Mouse (Mus musculus): ENCODE measurements at regions not wholly inside any gene's neighbourhood (a gene's known extent, or its start where the extent isn't known, plus 50 kb on each side); places are given as distances from the start of the nearest gene placed in this dataset.

DNA sequence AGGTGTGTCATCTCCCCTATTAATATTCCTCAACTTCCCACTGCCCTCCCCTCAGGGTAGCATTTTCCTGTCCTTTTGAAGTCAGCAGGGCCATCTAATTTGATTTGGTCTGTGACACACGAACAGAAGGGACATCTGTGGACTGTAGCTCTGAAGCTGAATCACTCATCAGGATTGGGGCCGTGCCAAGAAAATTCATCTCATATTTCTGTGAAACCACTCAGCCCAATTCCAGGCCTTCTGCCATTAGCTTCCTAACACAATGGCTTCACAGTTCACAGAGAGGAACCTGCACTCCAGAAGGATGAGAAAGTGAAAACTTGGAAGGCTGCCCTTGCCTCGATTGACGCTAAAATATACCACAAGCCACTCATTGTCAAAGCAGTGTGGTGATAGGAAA lies 86.1 kb downstream of the Abhd5 start:
- Histone ChIP-seq H3K4me3 (replicated peaks; ENCODE audit: extremely low read depth, low read depth, low read length) (no peak overlapping the region), H3K4me1 (ENCODE audit: control insufficient read depth, insufficient read depth, low read length) (no peaks in the 10 kb centered on the region)
- 39% methylated on average over 4 of the region's 4 CpGs for WGBS
- no peak for TF ChIP-seq CTCF (IDR thresholded peaks at IDR 0.05; ENCODE audit: insufficient read depth, low read length)
- TF ChIP-seq POLR2A (IDR thresholded peaks at IDR 0.05; ENCODE audit: borderline replicate concordance, extremely low read depth, low read depth, low read length), result no peak
- no peak for DNase-seq

DNA sequence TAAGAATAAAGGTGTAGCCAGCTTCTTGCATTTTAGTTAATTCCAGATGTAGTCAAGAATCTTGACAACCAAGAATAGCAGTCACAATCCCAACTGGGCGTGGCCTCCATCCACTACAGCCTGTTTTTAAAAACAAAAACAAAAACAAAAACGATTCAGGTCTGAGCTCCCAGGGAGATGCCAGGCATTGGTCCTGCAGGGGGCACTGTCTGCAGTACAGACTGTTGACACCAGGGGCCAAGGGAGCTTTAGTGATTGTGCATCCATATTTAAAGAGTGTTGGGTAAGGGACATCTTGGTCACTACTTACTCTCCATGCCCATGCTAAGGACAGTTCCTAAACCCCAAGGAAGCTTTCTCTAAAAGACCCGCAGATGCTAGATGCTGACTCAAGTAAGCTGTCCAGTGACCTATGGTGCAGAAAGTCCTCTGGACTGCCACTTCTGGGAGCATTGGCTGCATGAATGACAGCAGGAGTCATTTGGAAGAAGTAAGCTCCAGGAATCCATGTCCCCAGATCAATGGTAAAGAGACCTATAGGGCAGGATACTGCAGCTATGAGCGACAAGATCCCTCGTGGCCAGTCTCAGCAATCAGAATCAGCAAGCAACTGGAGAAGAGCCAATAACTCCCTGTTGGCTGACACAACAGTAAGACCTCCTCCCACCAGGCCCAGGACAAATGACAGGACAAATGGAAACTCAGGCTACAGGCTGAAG lies 95.1 kb downstream of the Abhd5 start:
- 63% methylated on average over 5 of the region's 5 CpGs for WGBS
- no peaks in the 10 kb centered on the region for H3K4me1 ChIP-seq (ENCODE audit: control insufficient read depth, insufficient read depth, low read length)
- no peak overlapping the region for H3K4me3 ChIP-seq (replicated peaks; ENCODE audit: extremely low read depth, low read depth, low read length)
- no peak for DNase-seq
- TF ChIP-seq POLR2A (IDR thresholded peaks at IDR 0.05; ENCODE audit: borderline replicate concordance, extremely low read depth, low read depth, low read length) (no peak), CTCF (IDR thresholded peaks at IDR 0.05; ENCODE audit: insufficient read depth, low read length) (no peak)

- Histone ChIP-seq H3K4me3 (replicated peaks; ENCODE audit: extremely low read depth, low read depth, low read length) (no peak overlapping the region), H3K4me1 (ENCODE audit: control insufficient read depth, insufficient read depth, low read length) (no peaks in the 10 kb centered on the region)
- TF ChIP-seq POLR2A (IDR thresholded peaks at IDR 0.05; ENCODE audit: borderline replicate concordance, extremely low read depth, low read depth, low read length), result no peak
- TF ChIP-seq CTCF (IDR thresholded peaks at IDR 0.05; ENCODE audit: insufficient read depth, low read length), result no peak
- DNase-seq, result no peak
- 84% methylated on average over 7 of the region's 7 CpGs for WGBS
Measured at GRCm38 (mm10) chr9:122447568-122447967, 96.2 kb downstream of the Abhd5 start.

DNA sequence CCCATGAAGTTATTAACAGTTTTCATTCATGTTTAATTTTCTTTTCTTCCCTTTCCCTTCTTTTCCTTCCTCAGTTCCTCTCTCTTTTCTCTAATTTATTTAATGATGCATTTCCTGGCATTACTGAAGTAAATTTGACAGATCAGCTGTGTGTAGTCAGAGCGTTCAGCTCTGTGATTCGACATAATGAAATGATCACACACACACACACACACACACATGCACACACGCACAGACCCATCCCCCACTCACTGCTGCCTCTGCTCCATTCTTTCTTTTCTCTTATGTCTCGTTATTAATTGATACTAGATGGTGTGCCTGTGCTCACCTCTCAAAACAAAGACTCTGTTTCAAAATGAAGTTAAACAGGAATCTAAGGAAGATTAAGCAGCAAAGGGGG lies 96.9 kb downstream of the Abhd5 start:
- no peak for TF ChIP-seq CTCF (IDR thresholded peaks at IDR 0.05; ENCODE audit: insufficient read depth, low read length)
- TF ChIP-seq POLR2A (IDR thresholded peaks at IDR 0.05; ENCODE audit: borderline replicate concordance, extremely low read depth, low read depth, low read length), result no peak
- Histone ChIP-seq H3K4me1 (ENCODE audit: control insufficient read depth, insufficient read depth, low read length) (no peaks in the 10 kb centered on the region), H3K4me3 (replicated peaks; ENCODE audit: extremely low read depth, low read depth, low read length) (no peak overlapping the region)
- DNase-seq, result no peak
- WGBS, result 54% methylated on average over 4 of the region's 4 CpGs

GRCm38 (mm10) chr9:122450524-122450923 lies 99.1 kb downstream of the Abhd5 start:
- WGBS, result 77% methylated on average over 5 of the region's 5 CpGs
- Histone ChIP-seq H3K4me1 (ENCODE audit: control insufficient read depth, insufficient read depth, low read length) (no peaks in the 10 kb centered on the region), H3K4me3 (replicated peaks; ENCODE audit: extremely low read depth, low read depth, low read length) (no peak overlapping the region)
- TF ChIP-seq CTCF (IDR thresholded peaks at IDR 0.05; ENCODE audit: insufficient read depth, low read length) (no peak), POLR2A (IDR thresholded peaks at IDR 0.05; ENCODE audit: borderline replicate concordance, extremely low read depth, low read depth, low read length) (no peak)
- DNase-seq, result no peak

- Histone ChIP-seq H3K4me1 (ENCODE audit: control insufficient read depth, insufficient read depth, low read length) (no peaks in the 10 kb centered on the region), H3K4me3 (replicated peaks; ENCODE audit: extremely low read depth, low read depth, low read length) (no peak overlapping the region)
- DNase-seq, result no peak
- WGBS, result 63% methylated on average over 8 of the region's 8 CpGs
- no peak for TF ChIP-seq CTCF (IDR thresholded peaks at IDR 0.05; ENCODE audit: insufficient read depth, low read length)
- no peak for TF ChIP-seq POLR2A (IDR thresholded peaks at IDR 0.05; ENCODE audit: borderline replicate concordance, extremely low read depth, low read depth, low read length)
Measured at GRCm38 (mm10) chr9:122455301-122455700, 103.9 kb downstream of the Abhd5 start.

GRCm38 (mm10) chr9:122455779-122456178 lies 104.4 kb downstream of the Abhd5 start:
- 68% methylated on average over 6 of the region's 6 CpGs for WGBS
- Histone ChIP-seq H3K4me1 (ENCODE audit: control insufficient read depth, insufficient read depth, low read length) (no peaks in the 10 kb centered on the region), H3K4me3 (replicated peaks; ENCODE audit: extremely low read depth, low read depth, low read length) (no peak overlapping the region)
- TF ChIP-seq CTCF (IDR thresholded peaks at IDR 0.05; ENCODE audit: insufficient read depth, low read length) (no peak), POLR2A (IDR thresholded peaks at IDR 0.05; ENCODE audit: borderline replicate concordance, extremely low read depth, low read depth, low read length) (no peak)
- DNase-seq, result no peak

- H3K4me1 ChIP-seq (ENCODE audit: control insufficient read depth, insufficient read depth, low read length), result no peaks in the 10 kb centered on the region
- TF ChIP-seq CTCF (IDR thresholded peaks at IDR 0.05; ENCODE audit: insufficient read depth, low read length) (no peak), POLR2A (IDR thresholded peaks at IDR 0.05; ENCODE audit: borderline replicate concordance, extremely low read depth, low read depth, low read length) (no peak)
- WGBS, result 80% methylated on average over 6 of the region's 6 CpGs
- DNase-seq, result no peak
- H3K4me3 ChIP-seq (replicated peaks; ENCODE audit: extremely low read depth, low read depth, low read length), result no peak overlapping the region
Measured at GRCm38 (mm10) chr9:122459491-122459890, 108.1 kb downstream of the Abhd5 start.

DNA sequence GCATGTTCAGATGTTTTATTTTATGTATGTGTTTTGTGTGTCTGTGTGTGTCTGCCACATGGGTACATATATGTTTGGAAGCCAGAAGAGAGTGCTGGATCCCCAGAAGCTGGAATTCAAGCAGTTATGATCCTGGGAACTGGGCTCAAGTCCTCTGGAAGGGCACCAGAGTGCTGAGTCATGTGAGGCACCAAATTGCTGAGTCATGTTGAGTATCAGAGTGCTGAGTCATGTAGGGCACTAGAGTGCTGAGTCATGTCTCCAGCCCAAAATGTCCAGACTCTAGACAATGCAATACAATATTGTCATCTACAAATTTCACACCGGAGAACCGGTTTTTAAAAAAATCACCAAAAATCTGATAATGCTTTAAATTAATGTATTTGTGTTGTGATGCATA lies 120.1 kb downstream of the Abhd5 start:
- DNase-seq, result no peak

GRCm38 (mm10) chr9:122476356-122476755 lies 124.9 kb downstream of the Abhd5 start:
- DNase-seq, result peak; percentile 6
- TF ChIP-seq POLR2A (IDR thresholded peaks at IDR 0.05; ENCODE audit: borderline replicate concordance, extremely low read depth, low read depth, low read length) (no peak), CTCF (IDR thresholded peaks at IDR 0.05; ENCODE audit: insufficient read depth, low read length) (peak; percentile 33; the same call in 1 of the 2 replicates)
- Histone ChIP-seq H3K4me3 (replicated peaks; ENCODE audit: extremely low read depth, low read depth, low read length) (no peak overlapping the region), H3K4me1 (ENCODE audit: control insufficient read depth, insufficient read depth, low read length) (no peaks in the 10 kb centered on the region)
- WGBS, result 47% methylated on average over 3 of the region's 3 CpGs

More for the DNA sequence above, 120.1 kb downstream of the Abhd5 start:
- H3K4me3 ChIP-seq (replicated peaks; ENCODE audit: extremely low read depth, low read depth, low read length), result no peak overlapping the region
- no peaks in the 10 kb centered on the region for H3K4me1 ChIP-seq (ENCODE audit: control insufficient read depth, insufficient read depth, low read length)
- WGBS, result 97% methylated on average over 2 of the region's 2 CpGs
- TF ChIP-seq POLR2A (IDR thresholded peaks at IDR 0.05; ENCODE audit: borderline replicate concordance, extremely low read depth, low read depth, low read length) (no peak), CTCF (IDR thresholded peaks at IDR 0.05; ENCODE audit: insufficient read depth, low read length) (no peak)
